Mouse (Mus musculus): ENCODE measurements around the gene Gm34302.
"Not testable (repeated sequence)": the region's sequence is repeated elsewhere in the genome, so short reads cannot be mapped to it uniquely, and the experiment has no call there.

Gene Gm34302

DNA sequence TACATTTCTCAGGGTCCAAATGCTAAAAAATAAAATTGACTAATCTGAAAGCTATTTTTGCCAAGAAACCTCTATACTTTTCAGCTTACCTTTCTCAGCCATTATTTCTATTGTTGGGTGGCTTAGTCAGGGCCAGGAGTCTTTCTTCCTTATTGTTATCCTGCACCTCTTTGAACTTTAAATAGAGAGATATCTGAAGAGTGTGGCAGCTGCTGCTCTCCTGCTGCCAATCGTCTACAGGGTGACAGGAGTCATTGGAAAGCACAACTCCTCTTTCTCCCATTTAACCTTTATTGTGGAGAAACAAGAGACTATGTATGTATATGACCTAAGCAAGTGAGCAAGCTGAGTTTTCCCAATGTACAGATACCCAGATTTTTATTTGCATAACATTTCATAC is at the start of gene Gm34302:
Gene Gm34302 (minus strand): TSS at position 154 of the 400 bp plus-strand sequence.
- no peak for DNase-seq

GRCm38 (mm10) chr3:63531847-63532246 is 48.2 kb upstream of the Gm34302 start:
- DNase-seq: no peak

- DNase-seq: no peak
Observed at GRCm38 (mm10) chr3:63517681-63518080, 34.0 kb upstream of the Gm34302 start.

DNA sequence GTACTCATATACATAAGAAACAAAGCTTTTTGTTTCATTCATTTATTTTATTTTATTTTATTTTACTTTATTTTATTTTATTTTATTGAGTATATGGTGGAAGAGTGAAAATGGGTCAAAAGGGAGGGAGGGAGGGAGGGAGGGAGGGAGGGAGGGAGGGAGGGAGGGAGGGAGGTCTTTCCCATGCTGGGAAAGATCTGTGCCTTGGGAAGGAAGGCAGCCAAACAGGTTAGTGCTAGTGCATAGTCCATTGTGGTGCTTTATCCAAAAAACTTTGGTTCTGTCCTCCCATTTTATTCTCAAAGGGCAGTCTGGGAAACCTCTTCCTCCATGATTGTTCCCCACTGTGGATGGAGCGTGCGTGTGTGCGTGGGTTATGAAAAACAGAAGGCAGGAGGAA is 32.6 kb upstream of the Gm34302 start:
- not testable (repeated sequence) for DNase-seq

DNA sequence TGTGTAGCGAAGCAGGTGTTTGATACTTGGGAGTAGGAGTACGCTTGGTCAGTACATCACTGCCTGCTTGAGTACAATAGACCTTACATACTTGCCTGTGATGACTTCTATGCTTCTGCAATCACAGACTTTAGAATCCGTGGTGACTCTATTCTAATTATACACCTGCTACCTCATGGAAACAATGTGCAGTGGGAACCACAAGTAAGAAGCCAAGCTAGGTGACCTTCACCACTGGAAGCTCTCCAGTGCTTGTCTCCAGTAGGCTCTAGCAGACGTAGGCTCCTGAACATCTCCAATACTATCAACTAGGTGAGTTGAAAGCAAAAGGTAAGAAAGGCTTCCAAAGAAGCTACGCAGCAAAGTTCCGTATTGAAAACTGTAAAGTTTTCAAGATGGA is 27.6 kb upstream of the Gm34302 start:
- no peak for DNase-seq

- DNase-seq: no peak
Observed at GRCm38 (mm10) chr3:63509484-63509883, 25.8 kb upstream of the Gm34302 start.

GRCm38 (mm10) chr3:63508924-63509323 is 25.2 kb upstream of the Gm34302 start:
- no peak for DNase-seq

GRCm38 (mm10) chr3:63504433-63504832 is 20.8 kb upstream of the Gm34302 start:
- DNase-seq: no peak

DNA sequence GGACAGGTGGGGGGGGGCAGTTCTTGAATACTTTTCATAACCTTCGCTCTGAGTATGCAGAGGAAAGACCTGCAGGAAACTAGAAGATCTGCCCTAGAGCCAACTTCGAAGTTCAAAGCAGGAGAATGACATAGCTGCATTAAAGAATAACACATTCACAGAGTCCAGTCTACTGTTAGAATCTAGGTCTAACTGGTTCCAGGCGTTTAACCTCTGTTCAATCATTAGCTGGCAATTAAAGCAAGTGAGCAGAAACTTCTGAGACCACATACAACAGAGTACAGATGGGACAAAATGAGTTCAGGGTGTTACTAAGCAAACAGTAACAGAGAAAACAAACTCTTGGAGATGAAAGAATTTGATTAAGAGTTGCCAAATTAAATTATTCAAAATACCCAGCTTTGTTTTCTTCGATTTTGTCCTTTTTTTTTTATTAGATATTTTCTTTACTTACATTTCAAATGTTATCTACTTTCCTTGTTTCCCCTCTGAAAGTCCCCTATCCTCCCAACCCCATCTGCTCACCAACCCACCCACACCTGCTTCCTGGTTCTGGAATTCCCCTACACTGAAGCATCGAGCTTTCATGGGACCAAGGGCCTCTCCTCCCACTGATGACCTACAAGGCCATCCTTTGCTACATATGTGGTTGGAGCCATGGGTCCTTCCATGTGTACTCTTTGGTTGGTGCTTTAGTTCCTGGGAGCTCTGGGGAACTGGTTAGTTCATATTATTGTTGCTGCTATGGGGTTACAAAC is 11.1 kb upstream of the Gm34302 start:
- no peak for DNase-seq

GRCm38 (mm10) chr3:63493563-63493962 is 9.9 kb upstream of the Gm34302 start:
- no peak for DNase-seq

DNA sequence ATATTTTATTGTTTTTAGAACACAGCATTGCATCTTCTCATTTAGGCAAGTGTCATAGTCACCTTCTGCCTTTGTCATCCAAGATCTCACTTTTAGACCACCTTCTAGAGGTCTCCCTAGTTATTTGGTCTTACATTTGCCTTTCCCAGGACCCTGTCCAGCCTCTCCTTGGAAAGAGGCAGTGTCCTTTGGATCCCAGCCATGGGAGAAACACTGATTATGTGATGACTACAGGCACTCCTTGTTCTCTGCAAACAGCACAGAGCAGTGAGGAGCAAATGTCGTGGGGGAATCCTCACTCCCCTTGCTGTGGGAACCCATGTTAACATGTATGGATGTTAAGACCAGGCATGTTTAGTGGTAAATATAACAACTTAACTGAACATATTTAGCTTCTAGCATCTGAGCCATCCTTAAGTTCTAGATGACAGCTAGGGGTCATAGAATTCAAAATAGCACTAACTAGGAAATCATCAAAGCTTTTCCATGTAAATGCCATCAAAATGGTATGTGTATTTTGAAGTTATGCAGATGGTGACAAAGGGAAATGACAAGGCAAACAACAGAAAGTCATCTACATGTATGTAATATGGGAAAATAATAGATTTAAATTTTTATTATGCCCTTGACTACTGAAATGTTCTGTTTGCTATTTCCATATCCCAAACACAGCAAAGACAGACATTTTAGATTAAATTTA is 43.1 kb downstream of the Gm34302 start:
- no peak for DNase-seq

GRCm38 (mm10) chr3:63439738-63440137 is 43.9 kb downstream of the Gm34302 start:
- no peak for DNase-seq

GRCm38 (mm10) chr3:63438898-63439297 is 44.8 kb downstream of the Gm34302 start:
- no peak for DNase-seq
